Mouse (Mus musculus) thymus, postnatal 0 days (tissue): ENCODE data around the gene Vrk1. TPM values are rescaled to one million over a fixed set of nuclear protein-coding genes. Genes with fewer than 3 reads are reported as not detected.

Experiments
- DNase-seq: peaks from one replicate; pipeline ENCODE4 v3.0.0-alpha.2; 2015; ENCODE audit warnings: low spot score
- polyA plus RNA-seq: library from polyadenylated mRNA; unstranded; fragments of >200 nt; fragmentation: Nextera tagmentation; extraction: Ambion mirVana; gene quantifications from 2 replicates; pipeline ENCODE4 v1.2.1, GENCODE M21; 2015

Vrk1 gene
- polyA plus RNA-seq, 1 experiment from 2014 or later: 116 TPM

DNA sequence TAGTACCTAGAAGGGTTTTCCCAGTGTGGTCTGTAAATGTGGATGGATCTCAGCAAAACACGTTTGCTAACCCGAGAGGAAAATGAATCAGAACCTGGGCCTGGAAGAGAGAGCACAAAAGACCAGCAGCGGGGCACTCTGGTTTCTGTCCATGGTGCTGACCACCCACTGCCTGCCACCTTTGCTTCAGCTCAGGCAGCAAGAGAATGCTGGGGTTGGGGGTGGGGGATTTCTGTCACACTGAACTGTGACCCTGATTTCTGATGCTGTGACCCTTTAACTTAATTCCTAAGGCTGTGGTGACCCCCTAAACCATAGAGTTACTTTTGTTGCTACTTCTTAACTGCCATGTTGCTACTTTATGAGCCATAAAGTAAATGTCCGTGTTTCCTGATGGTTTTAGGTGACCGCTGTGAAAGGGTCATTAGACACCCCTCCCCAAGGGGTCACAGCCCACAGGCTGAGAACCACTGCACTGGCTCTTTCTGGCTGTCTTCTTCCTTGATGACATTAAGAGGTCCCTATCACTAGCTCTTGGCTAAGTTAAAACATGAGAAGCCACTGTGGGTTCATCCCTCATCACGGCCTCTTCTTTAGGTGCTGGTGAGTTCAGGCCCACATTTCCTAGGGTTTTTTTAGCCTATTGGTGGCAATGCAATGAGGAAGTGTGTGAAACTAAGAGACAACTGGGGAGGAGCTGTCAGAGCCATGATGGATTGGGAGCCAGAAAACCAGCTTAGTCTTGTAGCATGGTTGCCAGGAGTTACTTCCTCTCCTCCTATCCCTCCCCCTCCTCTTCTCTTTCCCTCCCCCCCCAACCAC, 105.3 kb downstream of the Vrk1 start:
- DNase-seq: peak; percentile 12

DNA sequence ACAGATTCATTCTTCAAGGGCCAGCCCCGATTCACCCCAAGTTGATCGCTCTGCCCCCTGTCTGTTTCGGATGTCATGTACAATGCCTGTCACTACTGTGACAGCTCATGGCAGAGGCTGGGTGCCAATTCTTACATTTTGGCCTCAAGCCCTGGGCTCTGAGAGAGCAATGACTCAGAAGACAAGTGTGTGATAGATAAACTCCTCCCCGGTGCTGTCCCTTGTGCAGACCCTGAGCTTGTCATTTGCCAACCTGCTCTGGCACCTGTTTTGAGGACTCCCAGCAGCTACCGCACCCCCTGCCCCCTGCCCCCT, 105.8 kb downstream of the Vrk1 start:
- DNase-seq: no peak

DNA sequence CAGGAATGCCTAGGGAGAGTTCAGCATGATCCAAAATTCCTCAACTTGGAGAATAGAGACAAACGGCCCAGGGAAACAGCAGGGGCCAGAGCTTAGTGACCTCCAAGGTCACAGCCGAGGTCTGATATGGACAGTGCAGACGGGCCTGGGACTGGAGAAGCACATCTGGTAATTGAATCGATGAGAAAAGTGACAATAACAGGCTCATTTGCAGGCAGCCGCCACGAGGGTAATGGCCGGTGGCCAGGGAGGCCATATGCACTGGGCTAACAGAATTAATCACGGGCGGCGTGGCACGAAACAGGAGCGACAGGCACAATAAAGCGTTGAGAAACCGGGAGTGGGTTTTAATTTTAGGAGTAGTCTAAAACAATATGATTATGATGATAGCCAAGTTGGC, 113.2 kb downstream of the Vrk1 start:
- no peak for DNase-seq

DNA sequence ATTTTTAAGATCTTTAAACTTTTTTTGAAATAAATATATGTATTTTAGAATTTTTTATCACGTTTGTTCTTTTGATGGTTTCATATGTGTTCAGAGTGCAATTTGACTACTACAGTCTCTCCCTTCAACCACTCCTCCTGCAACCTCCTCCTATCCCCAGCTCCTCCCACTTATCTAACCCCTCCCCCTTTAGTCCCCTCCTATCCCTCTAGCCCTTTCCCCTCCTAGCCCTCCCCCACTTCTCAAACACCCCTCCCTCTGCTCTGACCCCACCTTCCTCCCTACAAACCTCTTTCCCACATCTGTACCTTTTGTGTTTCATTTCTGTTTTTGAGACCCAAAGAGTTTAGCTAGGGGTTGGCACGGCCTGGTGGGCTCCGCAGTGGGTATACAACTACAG, 114.6 kb downstream of the Vrk1 start:
- no peak for DNase-seq

Other genes starting within 250 kb of the Vrk1 start
- gene Papola, start 225.5 kb upstream of the Vrk1 start, polyA plus RNA-seq: 207 and 226 TPM in 2 replicates